Mouse (Mus musculus): ENCODE measurements around the gene Xrn2. TPM values are rescaled to one million over a fixed set of nuclear protein-coding genes. Genes with fewer than 3 reads are reported as not detected.

Xrn2 gene
- 135 TPM for polyA plus RNA-seq (2014; fragmentation: Illumina TruSeq; extraction: RNeasy Lipid Tissue Mini Kit (QIAGEN cat#74804); ENCODE audit: low replicate concordance)

DNA sequence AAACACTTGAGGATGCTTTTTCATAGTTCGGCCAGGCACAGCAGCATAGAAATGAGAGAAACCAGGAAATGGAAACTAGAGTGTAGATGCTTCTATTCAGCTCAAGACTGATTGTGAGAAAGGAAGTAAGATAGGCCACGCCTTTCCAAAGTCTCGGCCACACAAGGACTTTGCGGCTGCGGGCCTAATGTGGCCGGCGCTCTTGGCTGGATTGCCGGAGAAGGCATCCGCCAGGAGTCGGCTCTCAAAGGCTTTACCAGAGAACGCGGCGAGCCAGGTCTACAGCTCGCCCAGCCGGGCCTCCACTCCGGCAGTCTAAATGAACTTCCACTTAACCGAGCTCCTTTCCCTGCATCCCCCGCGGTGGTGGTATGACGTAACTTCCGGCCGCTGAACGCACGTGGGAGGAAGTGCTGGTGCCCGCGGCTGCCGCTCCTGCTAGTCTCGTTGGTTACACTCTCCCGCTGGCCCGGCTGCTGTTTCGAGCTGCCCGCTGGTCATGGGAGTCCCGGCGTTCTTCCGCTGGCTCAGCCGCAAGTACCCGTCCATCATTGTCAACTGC lies at the start of gene Xrn2:
TSS of gene Xrn2 (plus strand) at position 374 of the 562 bp plus-strand sequence.

DNA sequence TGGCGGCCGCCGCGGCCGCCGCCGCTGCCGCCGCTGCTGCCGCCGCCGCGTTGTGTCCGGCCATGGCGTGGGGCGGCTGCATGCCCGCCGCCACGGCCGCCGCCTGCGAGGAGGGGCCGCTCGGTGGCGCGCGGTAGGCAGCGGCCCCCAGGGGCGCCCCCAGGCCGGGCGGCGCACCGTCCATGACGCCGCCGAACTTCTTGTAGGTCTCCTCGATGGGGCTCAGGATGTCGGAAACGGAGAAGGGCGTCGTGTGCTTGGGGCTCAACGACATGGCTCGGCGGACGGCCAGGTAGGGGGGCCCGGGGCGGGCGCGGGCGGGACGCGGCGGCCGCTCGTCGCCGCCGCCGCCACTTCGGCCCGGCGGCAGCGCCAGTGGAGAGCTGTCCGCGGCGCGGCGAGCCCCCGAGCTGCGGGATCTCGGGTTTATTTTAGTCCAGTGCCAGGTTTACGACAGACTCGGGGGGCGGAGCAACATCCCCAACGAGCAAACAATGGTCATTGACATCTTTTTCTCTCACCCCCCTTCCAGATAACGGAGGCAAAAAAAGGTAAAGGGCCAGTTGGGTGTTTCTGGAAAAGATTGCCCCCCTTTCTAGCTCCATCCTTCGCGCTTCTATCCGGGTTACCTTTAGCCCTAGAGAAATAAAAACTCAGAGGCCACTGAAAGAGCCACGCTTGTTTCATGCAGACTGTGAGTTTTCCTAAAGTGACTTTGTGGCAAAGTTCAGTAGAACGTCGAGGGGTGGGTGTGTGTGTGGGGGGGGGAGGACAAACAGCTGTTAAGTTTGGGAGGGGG lies 72.5 kb downstream of the Xrn2 start, which contains the start of gene Nkx2-4:
TSS of gene Nkx2-4 (minus strand) at position 374 of the 799 bp plus-strand sequence.

Other genes with a start within 250 kb of the Xrn2 start
- gene Kiz, start 157.1 kb upstream of the Xrn2 start, polyA plus RNA-seq (2014; fragmentation: Illumina TruSeq; extraction: RNeasy Lipid Tissue Mini Kit (QIAGEN cat#74804); ENCODE audit: low replicate concordance), result 16.9 TPM
- gene Nkx2-4, start 72.4 kb downstream of the Xrn2 start, polyA plus RNA-seq (2014; fragmentation: Illumina TruSeq; extraction: RNeasy Lipid Tissue Mini Kit (QIAGEN cat#74804); ENCODE audit: low replicate concordance), result not detected
- gene Nkx2-2, start 181.2 kb downstream of the Xrn2 start, polyA plus RNA-seq (2014; fragmentation: Illumina TruSeq; extraction: RNeasy Lipid Tissue Mini Kit (QIAGEN cat#74804); ENCODE audit: low replicate concordance), result 1.2 TPM

All from small intestine, adult 10 weeks (tissue).